Mouse (Mus musculus) myocyte (in vitro differentiated cells): ENCODE measurements at regions not wholly inside any gene's neighbourhood (a gene's known extent, or its start where the extent isn't known, plus 50 kb on each side); places are given as distances from the start of the nearest gene placed in this dataset.

Experiments
- H3K27me3 ChIP-seq: one replicate; pipeline ENCODE4 v1.6.1; 2011; ENCODE audit not compliant: control insufficient read depth, insufficient read depth, insufficient read length
- H3K36me3 ChIP-seq: one replicate; pipeline ENCODE4 v1.6.1; 2011; ENCODE audit not compliant: control insufficient read depth, insufficient read depth
- H3K4me2 ChIP-seq: one replicate; pipeline ENCODE4 v1.6.1; 2011; ENCODE audit warnings: low read depth, control low read depth
- H3K4me3 ChIP-seq: one replicate; pipeline ENCODE4 v1.5.1; 2011; ENCODE audit warnings: mild to moderate bottlenecking, control low read depth, moderate library complexity
- H3K79me2 ChIP-seq: one replicate; pipeline ENCODE4 v1.6.1; 2011; ENCODE audit not compliant: control insufficient read depth, insufficient read depth
- H3ac ChIP-seq: one replicate; pipeline ENCODE4 v1.6.1; 2011; ENCODE audit not compliant: control insufficient read depth, insufficient read length
- CEBPB ChIP-seq: IDR thresholded peaks from 2 replicates; pipeline ENCODE4 v1.6.1; 2011; ENCODE audit warnings: mild to moderate bottlenecking, moderate library complexity; ENCODE audit not compliant: poor library complexity, insufficient read depth, severe bottlenecking
- E2F4 ChIP-seq: IDR thresholded peaks from one replicate; pipeline ENCODE4 v1.6.1; 2011; ENCODE audit warnings: mild to moderate bottlenecking, control low read depth, moderate library complexity; ENCODE audit not compliant: insufficient read depth
- MAX ChIP-seq: IDR thresholded peaks from one replicate; pipeline ENCODE4 v1.6.1; 2011; ENCODE audit warnings: low read depth, mild to moderate bottlenecking, control low read depth
- MYOD1 ChIP-seq, 3 experiments: IDR thresholded peaks; one replicate each; pipeline ENCODE4 v1.6.1; 2011; ENCODE audit warnings: control low read depth in 2 of 3, low read depth in 2 of 3, mild to moderate bottlenecking in 2 of 3, moderate library complexity in 1 of 3; ENCODE audit not compliant: insufficient read length in 2 of 3, control insufficient read depth in 1 of 3
- MYOG ChIP-seq, 3 experiments: IDR thresholded peaks; one replicate each; pipeline ENCODE4 v1.6.1; 2011; ENCODE audit warnings: control low read depth in 2 of 3, low read depth in 2 of 3, mild to moderate bottlenecking in 2 of 3; ENCODE audit not compliant: insufficient read length in 2 of 3, control insufficient read depth in 1 of 3, insufficient read depth in 1 of 3
- POLR2A ChIP-seq: IDR thresholded peaks from one replicate; pipeline ENCODE4 v1.6.1; 2011; ENCODE audit warnings: low read depth, mild to moderate bottlenecking, control low read depth, moderate library complexity; ENCODE audit not compliant: insufficient read length
- POLR2AphosphoS2 ChIP-seq: IDR thresholded peaks from one replicate; pipeline ENCODE4 v1.6.1; 2011; ENCODE audit warnings: low read depth, control low read depth; ENCODE audit not compliant: insufficient read length
- REST ChIP-seq: IDR thresholded peaks from one replicate; pipeline ENCODE4 v1.6.1; 2011; ENCODE audit warnings: mild to moderate bottlenecking, control low read depth, moderate library complexity; ENCODE audit not compliant: insufficient read depth, insufficient read length
- SRF ChIP-seq: IDR thresholded peaks from one replicate; pipeline ENCODE4 v1.6.1; 2011; ENCODE audit warnings: low read depth; ENCODE audit not compliant: control insufficient read depth, insufficient read length
- TCF12 ChIP-seq: IDR thresholded peaks from one replicate; pipeline ENCODE4 v1.6.1; 2011; ENCODE audit warnings: mild to moderate bottlenecking, control low read depth; ENCODE audit not compliant: poor library complexity, insufficient read depth, severe bottlenecking
- TCF3 ChIP-seq: IDR thresholded peaks from one replicate; pipeline ENCODE4 v1.6.1; 2011; ENCODE audit warnings: low read depth, control low read depth; ENCODE audit not compliant: insufficient read length
- USF1 ChIP-seq: IDR thresholded peaks from one replicate; pipeline ENCODE4 v1.6.1; 2011; ENCODE audit warnings: low read depth, mild to moderate bottlenecking, control low read depth, moderate library complexity

GRCm38 (mm10) chr13:48094275-48095035 lies 166.6 kb upstream of the Id4 start:
- no peak for TF ChIP-seq MYOG (IDR thresholded peaks at IDR 0.05; ENCODE audit: control insufficient read depth in 1 of 3, insufficient read depth in 1 of 3, insufficient read length in 2 of 3, low read depth in 2 of 3)
- no peak for TF ChIP-seq TCF12
- TF ChIP-seq REST: no peak
- TF ChIP-seq POLR2AphosphoS2: no peak
- no peak for TF ChIP-seq MAX
- TF ChIP-seq USF1: no peak
- no peak for TF ChIP-seq MYOD1 (IDR thresholded peaks at IDR 0.05; ENCODE audit: control insufficient read depth in 1 of 3, insufficient read length in 2 of 3, low read depth in 2 of 3)
- TF ChIP-seq E2F4: no peak
- TF ChIP-seq CEBPB: no peak
- TF ChIP-seq TCF3: no peak
- no peak for TF ChIP-seq SRF
- no peak for TF ChIP-seq POLR2A
- H3K4me3 ChIP-seq: no peak overlapping the region
- H3K36me3 ChIP-seq: no peaks in the 10 kb centered on the region
- no peaks in the 10 kb centered on the region for H3K79me2 ChIP-seq
- no peaks in the 10 kb centered on the region for H3K27me3 ChIP-seq
- no peak overlapping the region for H3ac ChIP-seq
- no peak overlapping the region for H3K4me2 ChIP-seq

DNA sequence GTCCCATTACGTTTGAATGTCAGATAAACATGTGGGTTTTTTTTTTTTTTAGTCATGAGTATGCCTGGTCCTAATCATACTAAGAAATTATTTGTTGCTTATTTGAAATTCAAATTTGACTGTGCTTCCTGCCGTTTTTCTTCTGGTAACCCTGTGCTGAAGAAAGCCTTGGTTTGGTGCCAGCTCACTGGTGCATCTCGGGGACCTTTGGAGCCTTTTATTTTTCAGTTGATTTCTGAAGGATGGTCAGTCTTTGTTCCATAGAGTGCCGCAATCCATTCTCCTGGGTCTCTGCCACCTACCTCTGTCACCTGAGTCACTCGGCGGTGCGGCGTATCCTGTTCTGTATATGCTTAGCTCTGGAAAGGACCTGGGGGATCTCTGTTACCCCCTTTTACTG lies 158.9 kb upstream of the Id4 start:
- TF ChIP-seq USF1 (no peak), SRF (no peak), POLR2AphosphoS2 (no peak), MYOG (IDR thresholded peaks at IDR 0.05; ENCODE audit: control insufficient read depth in 1 of 3, insufficient read depth in 1 of 3, insufficient read length in 2 of 3, low read depth in 2 of 3) (no peak), POLR2A (no peak), CEBPB (no peak), E2F4 (no peak), TCF12 (no peak), REST (no peak), MAX (no peak), TCF3 (no peak), MYOD1 (IDR thresholded peaks at IDR 0.05; ENCODE audit: control insufficient read depth in 1 of 3, insufficient read length in 2 of 3, low read depth in 2 of 3) (no peak)
- Histone ChIP-seq H3ac (no peak overlapping the region), H3K36me3 (no peaks in the 10 kb centered on the region), H3K27me3 (no peaks in the 10 kb centered on the region), H3K4me2 (no peak overlapping the region), H3K79me2 (no peaks in the 10 kb centered on the region), H3K4me3 (no peak overlapping the region)

DNA sequence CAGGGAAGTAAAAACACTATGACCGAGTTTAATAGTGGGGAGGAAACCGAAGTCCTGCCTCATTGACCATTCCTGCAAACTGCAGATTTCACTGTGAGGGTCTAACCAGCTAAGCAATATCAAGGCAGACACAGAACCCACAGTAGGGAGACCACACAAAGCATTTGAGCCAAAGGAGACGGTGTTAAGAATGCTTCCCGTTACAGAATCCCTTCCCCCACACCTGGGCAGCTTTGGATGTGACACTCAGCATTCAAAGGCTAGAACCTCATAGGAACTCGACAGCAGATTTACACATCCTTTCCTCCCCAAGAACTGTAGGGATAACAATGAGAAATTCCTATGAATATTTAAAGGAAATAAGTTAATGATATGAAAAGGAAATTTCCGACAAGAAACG lies 158.5 kb upstream of the Id4 start:
- H3K4me3 ChIP-seq: no peak overlapping the region
- TF ChIP-seq E2F4: no peak
- TF ChIP-seq CEBPB: no peak
- TF ChIP-seq REST: no peak
- no peak for TF ChIP-seq MYOD1 (IDR thresholded peaks at IDR 0.05; ENCODE audit: control insufficient read depth in 1 of 3, insufficient read length in 2 of 3, low read depth in 2 of 3)
- TF ChIP-seq POLR2AphosphoS2: no peak
- TF ChIP-seq MAX: no peak
- no peak for TF ChIP-seq POLR2A
- TF ChIP-seq SRF: no peak
- no peak for TF ChIP-seq TCF3

DNA sequence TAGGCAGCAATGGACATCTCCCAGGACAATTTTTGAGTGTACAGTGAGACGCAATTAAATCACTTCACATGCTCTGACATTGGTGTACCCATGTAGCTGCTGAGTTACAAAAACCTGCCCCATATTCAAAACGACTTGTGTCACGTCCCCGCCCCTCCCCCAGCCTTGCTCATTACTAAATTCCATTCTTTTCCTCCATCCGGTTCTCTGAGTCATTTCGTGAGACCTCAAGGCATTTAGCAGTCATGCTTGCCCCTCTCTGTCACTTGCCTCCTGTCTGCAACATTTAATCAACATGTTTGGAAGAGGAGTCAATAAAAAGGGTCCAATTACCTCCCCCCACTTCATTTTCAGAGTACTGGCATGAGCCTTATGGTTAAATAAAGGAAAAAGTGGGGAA lies 156.3 kb upstream of the Id4 start:
- Histone ChIP-seq H3ac (no peak overlapping the region), H3K4me2 (no peak overlapping the region), H3K79me2 (no peaks in the 10 kb centered on the region), H3K27me3 (no peaks in the 10 kb centered on the region), H3K4me3 (no peak overlapping the region), H3K36me3 (no peaks in the 10 kb centered on the region)
- no peak for TF ChIP-seq MYOD1 (IDR thresholded peaks at IDR 0.05; ENCODE audit: control insufficient read depth in 1 of 3, insufficient read length in 2 of 3, low read depth in 2 of 3)
- no peak for TF ChIP-seq SRF
- TF ChIP-seq USF1: no peak
- TF ChIP-seq TCF3: no peak
- TF ChIP-seq POLR2AphosphoS2: no peak
- no peak for TF ChIP-seq CEBPB
- no peak for TF ChIP-seq MYOG (IDR thresholded peaks at IDR 0.05; ENCODE audit: control insufficient read depth in 1 of 3, insufficient read depth in 1 of 3, insufficient read length in 2 of 3, low read depth in 2 of 3)
- no peak for TF ChIP-seq TCF12
- no peak for TF ChIP-seq E2F4
- no peak for TF ChIP-seq REST
- TF ChIP-seq POLR2A: no peak
- TF ChIP-seq MAX: no peak

More for the DNA sequence above, 158.5 kb upstream of the Id4 start:
- no peaks in the 10 kb centered on the region for H3K36me3 ChIP-seq
- no peaks in the 10 kb centered on the region for H3K27me3 ChIP-seq
- no peaks in the 10 kb centered on the region for H3K79me2 ChIP-seq
- H3K4me2 ChIP-seq: no peak overlapping the region
- H3ac ChIP-seq: no peak overlapping the region
